Mouse (Mus musculus) thymus, postnatal 10 days (tissue): ENCODE measurements at regions not wholly inside any gene's neighbourhood (a gene's known extent, or its start where the extent isn't known, plus 50 kb on each side); places are given as distances from the start of the nearest gene placed in this dataset.

Experiments used
- DNase-seq, 2 experiments: peaks; one replicate each; pipeline ENCODE4 v3.0.0; 2021; ENCODE audit warnings: low spot score in 2 of 2

- DNase-seq: no peak
Observed at GRCm38 (mm10) chr2:30743976-30744620, 59.4 kb downstream of the 1700001O22Rik start.

GRCm38 (mm10) chr2:30743265-30743846 lies 60.1 kb downstream of the 1700001O22Rik start:
- no peak for DNase-seq

GRCm38 (mm10) chr2:30741450-30741849 lies 62.0 kb downstream of the 1700001O22Rik start:
- no peak for DNase-seq

- no peak for DNase-seq
Observed at GRCm38 (mm10) chr2:30737759-30738158, 65.7 kb downstream of the 1700001O22Rik start.

GRCm38 (mm10) chr2:30736705-30737104 lies 66.8 kb downstream of the 1700001O22Rik start:
- no peak for DNase-seq

GRCm38 (mm10) chr2:30736236-30736635 lies 67.2 kb downstream of the 1700001O22Rik start:
- DNase-seq: no peak

GRCm38 (mm10) chr2:30733853-30734252 lies 69.6 kb downstream of the 1700001O22Rik start:
- DNase-seq: no peak

- DNase-seq: no peak
Observed at GRCm38 (mm10) chr2:30731832-30732231, 71.6 kb downstream of the 1700001O22Rik start.

GRCm38 (mm10) chr2:30727948-30728347 lies 75.5 kb downstream of the 1700001O22Rik start:
- DNase-seq: peak; percentile 20 to 31

- no peak for DNase-seq
Observed at GRCm38 (mm10) chr2:30725601-30726489, 77.6 kb downstream of the 1700001O22Rik start.

- DNase-seq: no peak
Observed at GRCm38 (mm10) chr2:30725186-30725585, 78.3 kb downstream of the 1700001O22Rik start.

GRCm38 (mm10) chr2:30724521-30724920 lies 78.9 kb downstream of the 1700001O22Rik start:
- no peak for DNase-seq

GRCm38 (mm10) chr2:30723059-30723587 lies 80.3 kb downstream of the 1700001O22Rik start:
- no peak for DNase-seq

GRCm38 (mm10) chr2:30722263-30723050 lies 81.0 kb downstream of the 1700001O22Rik start:
- no peak for DNase-seq

GRCm38 (mm10) chr2:30721473-30722262 lies 81.8 kb downstream of the 1700001O22Rik start:
- DNase-seq: no peak

- no peak for DNase-seq
Observed at GRCm38 (mm10) chr2:30721048-30721461, 82.4 kb downstream of the 1700001O22Rik start.

GRCm38 (mm10) chr2:30720291-30720690 lies 83.2 kb downstream of the 1700001O22Rik start:
- no peak for DNase-seq

- DNase-seq: no peak
Observed at GRCm38 (mm10) chr2:30719611-30720290, 83.7 kb downstream of the 1700001O22Rik start.

- DNase-seq: peak in 1 of 2 experiments; percentile 33
Observed at GRCm38 (mm10) chr2:30718741-30719381, 84.6 kb downstream of the 1700001O22Rik start.

- DNase-seq: peak; percentile 65 to 68
Observed at GRCm38 (mm10) chr2:30718329-30718675, 85.2 kb downstream of the 1700001O22Rik start.
